Mouse (Mus musculus) liver, embryonic 14.5 days (tissue): Measurements from ENCODE around the gene Txlng.

ENCODE experiments used
- CTCF ChIP-seq: IDR thresholded peaks from 2 replicates; pipeline ENCODE4 v1.5.1; 2016; ENCODE audit warnings: antibody characterized with exemption, low read depth, control low read depth
- EP300 ChIP-seq: IDR thresholded peaks from 2 replicates; pipeline ENCODE4 v1.6.1; 2016; ENCODE audit warnings: antibody characterized with exemption, low read depth

DNA sequence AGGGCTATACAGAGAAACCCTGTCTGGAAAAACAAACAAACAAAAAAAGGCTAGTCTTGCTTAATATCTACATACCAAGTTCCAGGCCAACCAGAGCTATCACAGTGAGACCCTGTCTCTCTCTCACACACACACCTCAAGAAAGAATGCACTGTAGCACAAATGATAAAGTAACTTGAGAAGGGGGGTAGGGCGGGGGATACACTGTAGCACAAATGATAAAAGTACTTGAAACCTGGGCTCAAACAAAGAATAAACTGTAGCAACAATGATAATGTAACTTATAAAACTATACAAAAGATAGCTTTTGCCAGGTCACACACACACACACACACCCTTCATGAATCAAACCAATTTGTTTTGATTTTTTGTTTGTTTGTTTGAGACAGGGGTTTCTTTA, 2.3 kb upstream of the Txlng start:
- TF ChIP-seq CTCF (no peak), EP300 (peak; percentile 47; the same call in 1 of the 2 replicates)
